Mouse (Mus musculus): ENCODE data around the gene D10Jhu81e.

The D10Jhu81e gene

GRCm38 (mm10) chr10:78160369-78161095 is 9.1 kb downstream of the D10Jhu81e start:
- Histone ChIP-seq H3K4me1 (replicated peaks; ENCODE audit: low read depth, low read length) (peaks cover 52% of the 10 kb centered on the region), H3K9me3 (ENCODE audit: low read length) (no peaks in the 10 kb centered on the region), H3K4me3 (replicated peaks; ENCODE audit: low read length) (no peak overlapping the region), H3K36me3 (ENCODE audit: insufficient read depth, low read length) (peaks cover 52% of the 10 kb centered on the region), H3K27me3 (ENCODE audit: insufficient read depth, low read length) (no peaks in the 10 kb centered on the region)
- TF ChIP-seq NANOG (IDR thresholded peaks at IDR 0.05; ENCODE audit: borderline replicate concordance, low read length) = no peak
- TF ChIP-seq POU5F1 (IDR thresholded peaks at IDR 0.05; ENCODE audit: borderline replicate concordance, low read length) = no peak
- no peak for TF ChIP-seq CTCF (conservative IDR thresholded peaks at IDR 0.05; ENCODE audit: low read length)

- TF ChIP-seq CTCF (conservative IDR thresholded peaks at IDR 0.05; ENCODE audit: low read length) = peak; percentile 90
- no peak for TF ChIP-seq POU5F1 (IDR thresholded peaks at IDR 0.05; ENCODE audit: borderline replicate concordance, low read length)
- Histone ChIP-seq H3K27me3 (ENCODE audit: insufficient read depth, low read length) (no peaks in the 10 kb centered on the region), H3K36me3 (ENCODE audit: insufficient read depth, low read length) (peaks cover 46% of the 10 kb centered on the region), H3K4me1 (replicated peaks; ENCODE audit: low read depth, low read length) (peaks cover 51% of the 10 kb centered on the region), H3K9me3 (ENCODE audit: low read length) (no peaks in the 10 kb centered on the region), H3K4me3 (replicated peaks; ENCODE audit: low read length) (0 out of 2 replicates have a peak overlapping the region, but pooled peaks have one; percentile 17)
These were observed 9.7 kb downstream of the D10Jhu81e start for GRCm38 (mm10) chr10:78159906-78160305.

- Histone ChIP-seq H3K4me1 (replicated peaks; ENCODE audit: low read depth, low read length) (peaks cover 48% of the 10 kb centered on the region), H3K9me3 (ENCODE audit: low read length) (no peaks in the 10 kb centered on the region), H3K4me3 (replicated peaks; ENCODE audit: low read length) (0 out of 2 replicates have a peak overlapping the region, but pooled peaks have one; percentile 17), H3K36me3 (ENCODE audit: insufficient read depth, low read length) (peaks cover 41% of the 10 kb centered on the region), H3K27me3 (ENCODE audit: insufficient read depth, low read length) (peaks cover 2% of the 10 kb centered on the region; the same call in 1 of the 2 replicates)
- TF ChIP-seq POU5F1 (IDR thresholded peaks at IDR 0.05; ENCODE audit: borderline replicate concordance, low read length) (no peak), CTCF (conservative IDR thresholded peaks at IDR 0.05; ENCODE audit: low read length) (no peak), NANOG (IDR thresholded peaks at IDR 0.05; ENCODE audit: borderline replicate concordance, low read length) (no peak)
These were observed 10.2 kb downstream of the D10Jhu81e start for GRCm38 (mm10) chr10:78159252-78159878.

GRCm38 (mm10) chr10:78158041-78158440 is 11.5 kb downstream of the D10Jhu81e start:
- TF ChIP-seq CTCF (conservative IDR thresholded peaks at IDR 0.05; ENCODE audit: low read length) (no peak), POU5F1 (IDR thresholded peaks at IDR 0.05; ENCODE audit: borderline replicate concordance, low read length) (no peak), NANOG (IDR thresholded peaks at IDR 0.05; ENCODE audit: borderline replicate concordance, low read length) (no peak)
- Histone ChIP-seq H3K4me1 (replicated peaks; ENCODE audit: low read depth, low read length) (peaks cover 43% of the 10 kb centered on the region), H3K36me3 (ENCODE audit: insufficient read depth, low read length) (peaks cover 29% of the 10 kb centered on the region), H3K27me3 (ENCODE audit: insufficient read depth, low read length) (peaks cover 5% of the 10 kb centered on the region; the same call in 1 of the 2 replicates), H3K4me3 (replicated peaks; ENCODE audit: low read length) (no peak overlapping the region), H3K9me3 (ENCODE audit: low read length) (no peaks in the 10 kb centered on the region)

- H3K4me3 ChIP-seq (replicated peaks; ENCODE audit: low read length) = no peak overlapping the region
- peaks cover 5% of the 10 kb centered on the region; the same call in 1 of the 2 replicates for H3K27me3 ChIP-seq (ENCODE audit: insufficient read depth, low read length)
- peaks cover 34% of the 10 kb centered on the region for H3K4me1 ChIP-seq (replicated peaks; ENCODE audit: low read depth, low read length)
These were observed 12.7 kb downstream of the D10Jhu81e start for GRCm38 (mm10) chr10:78156926-78157325.

GRCm38 (mm10) chr10:78148834-78149766 is 20.5 kb downstream of the D10Jhu81e start:
- peaks cover 37% of the 10 kb centered on the region for H3K27me3 ChIP-seq (ENCODE audit: insufficient read depth, low read length)
- no peak for TF ChIP-seq CTCF (conservative IDR thresholded peaks at IDR 0.05; ENCODE audit: low read length)
- TF ChIP-seq NANOG (IDR thresholded peaks at IDR 0.05; ENCODE audit: borderline replicate concordance, low read length) = no peak
- no peak for TF ChIP-seq POU5F1 (IDR thresholded peaks at IDR 0.05; ENCODE audit: borderline replicate concordance, low read length)
- H3K36me3 ChIP-seq (ENCODE audit: insufficient read depth, low read length) = no peaks in the 10 kb centered on the region
- H3K9me3 ChIP-seq (ENCODE audit: low read length) = no peaks in the 10 kb centered on the region
- H3K4me1 ChIP-seq (replicated peaks; ENCODE audit: low read depth, low read length) = peaks cover 2% of the 10 kb centered on the region; the same call in 1 of the 2 replicates
- H3K4me3 ChIP-seq (replicated peaks; ENCODE audit: low read length) = no peak overlapping the region

More at GRCm38 (mm10) chr10:78156926-78157325, 12.7 kb downstream of the D10Jhu81e start:
- H3K36me3 ChIP-seq (ENCODE audit: insufficient read depth, low read length) = peaks cover 18% of the 10 kb centered on the region
- TF ChIP-seq CTCF (conservative IDR thresholded peaks at IDR 0.05; ENCODE audit: low read length) = no peak
- no peak for TF ChIP-seq NANOG (IDR thresholded peaks at IDR 0.05; ENCODE audit: borderline replicate concordance, low read length)
- no peak for TF ChIP-seq POU5F1 (IDR thresholded peaks at IDR 0.05; ENCODE audit: borderline replicate concordance, low read length)
- no peaks in the 10 kb centered on the region for H3K9me3 ChIP-seq (ENCODE audit: low read length)

GRCm38 (mm10) chr10:78147908-78148441 is 21.6 kb downstream of the D10Jhu81e start:
- peaks cover 36% of the 10 kb centered on the region for H3K27me3 ChIP-seq (ENCODE audit: insufficient read depth, low read length)
- no peaks in the 10 kb centered on the region for H3K36me3 ChIP-seq (ENCODE audit: insufficient read depth, low read length)
- peaks cover 4% of the 10 kb centered on the region; the same call in 1 of the 2 replicates for H3K4me1 ChIP-seq (replicated peaks; ENCODE audit: low read depth, low read length)
- no peaks in the 10 kb centered on the region for H3K9me3 ChIP-seq (ENCODE audit: low read length)
- TF ChIP-seq POU5F1 (IDR thresholded peaks at IDR 0.05; ENCODE audit: borderline replicate concordance, low read length) = no peak
- no peak for TF ChIP-seq CTCF (conservative IDR thresholded peaks at IDR 0.05; ENCODE audit: low read length)
- no peak for TF ChIP-seq NANOG (IDR thresholded peaks at IDR 0.05; ENCODE audit: borderline replicate concordance, low read length)
- no peak overlapping the region for H3K4me3 ChIP-seq (replicated peaks; ENCODE audit: low read length)

Data from E14TG2a.4 (cell line).